In the genomic region with DNA sequence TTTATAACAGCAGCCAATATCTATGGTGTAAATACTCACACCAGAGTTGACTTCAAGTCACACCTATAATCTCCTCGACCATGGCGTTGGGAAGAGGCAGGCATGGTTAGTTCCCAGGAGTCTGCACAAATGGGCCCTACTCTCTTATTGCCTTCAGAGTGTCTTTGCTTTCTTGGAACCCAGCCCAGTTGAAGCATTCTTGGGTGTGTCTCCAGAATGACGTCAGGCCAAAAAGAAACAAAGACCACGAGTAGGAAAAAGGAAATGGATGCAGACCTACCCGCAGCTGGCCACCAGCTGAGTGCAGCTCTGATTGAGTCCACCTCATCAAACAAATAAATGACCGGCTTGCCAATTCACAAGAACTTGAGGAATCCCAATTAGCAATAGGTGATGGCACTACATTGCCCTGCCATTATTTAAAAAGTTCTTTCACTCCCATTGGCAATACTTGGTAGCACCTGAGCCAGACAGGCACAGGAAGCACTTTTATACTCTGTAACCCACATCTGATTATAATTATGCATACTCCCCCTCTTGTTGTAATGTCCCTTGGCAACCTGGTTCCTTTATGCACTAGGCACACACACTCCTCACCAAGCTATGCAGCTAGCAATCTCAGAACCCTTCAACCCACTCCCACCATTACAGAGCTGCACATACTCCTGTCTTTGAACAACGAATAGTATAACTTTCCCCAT, we compare ENCODE assay signal across 9 mouse cellular contexts. TPM values are rescaled to one million over a fixed set of nuclear protein-coding genes. Genes with fewer than 3 reads are reported as not detected.
DNase-seq lines count a peak whose midpoint lies in the region; ATAC-seq lines count a peak whose summit lies in the region.
"Had no signal": no experiment of that assay in that cellular context is flagged by ENCODE, and none has a peak within 500 bp of the region (broad histone marks: within the 10 kb centered on the region; RNA-seq: fewer than 3 reads in every experiment).

No protein-coding gene starts in this region.

- peak; percentile 30 for DNase-seq in forebrain, embryonic 14.5 days (ENCODE audit: low spot score)
- DNase-seq in forebrain, embryonic 10.5 days (ENCODE audit: extremely low spot score, low spot score) = no peak
- peak; percentile 38 for DNase-seq in kidney, postnatal 10 days
- no peak for DNase-seq in cerebellum, postnatal 36 days
- DNase-seq in embryo, embryonic 10 days (ENCODE audit: low spot score) = no peak
- DNase-seq in left cerebral cortex, adult 8-10 months (ENCODE audit: low spot score in 2 of 2) = no peak
- DNase-seq: liver, postnatal 0 days had no signal

- H3K4me3 ChIP-seq in forebrain, embryonic 14.5 days (ENCODE audit: low read depth, low read length) = no peak overlapping the region
- no peak overlapping the region for H3K4me3 ChIP-seq in forebrain, embryonic 10.5 days

- H3K9me3 ChIP-seq in forebrain, embryonic 14.5 days (replicated peaks; ENCODE audit: control insufficient read depth, low read length) = no peaks in the 10 kb centered on the region
- no peaks in the 10 kb centered on the region for H3K9me3 ChIP-seq in forebrain, embryonic 10.5 days

- H3K27me3 ChIP-seq in forebrain, embryonic 14.5 days (replicated peaks; ENCODE audit: control insufficient read depth, insufficient read depth, low read length) = no peaks in the 10 kb centered on the region
- H3K27me3 ChIP-seq in forebrain, embryonic 10.5 days (ENCODE audit: poor library complexity, severe bottlenecking) = no peaks in the 10 kb centered on the region

- no peaks in the 10 kb centered on the region for H3K4me1 ChIP-seq in forebrain, embryonic 14.5 days (ENCODE audit: control insufficient read depth, insufficient read depth, low read length)
- no peaks in the 10 kb centered on the region for H3K4me1 ChIP-seq in forebrain, embryonic 10.5 days

- no peak overlapping the region for H3K9ac ChIP-seq in forebrain, embryonic 14.5 days (ENCODE audit: low read length)
- H3K9ac ChIP-seq: liver, postnatal 0 days had no signal

- H3K27ac ChIP-seq in forebrain, embryonic 14.5 days (ENCODE audit: low read depth, low read length) = no peak overlapping the region
- no peak overlapping the region for H3K27ac ChIP-seq in forebrain, embryonic 10.5 days

- WGBS in forebrain, embryonic 14.5 days = 46% methylated on average over 7 of the region's 7 CpGs
- WGBS in forebrain, embryonic 10.5 days = 83% methylated on average over 7 of the region's 7 CpGs

- no peak overlapping the region for H3K4me2 ChIP-seq in forebrain, embryonic 14.5 days (ENCODE audit: low read length)

- no peaks in the 10 kb centered on the region for H3K36me3 ChIP-seq in forebrain, embryonic 14.5 days (ENCODE audit: control insufficient read depth, insufficient read depth, low read length)
- H3K36me3 ChIP-seq in forebrain, embryonic 10.5 days (replicated peaks) = no peaks in the 10 kb centered on the region

- no peak for ATAC-seq in forebrain, embryonic 14.5 days
- peak; percentile 61 for ATAC-seq in granulocyte monocyte progenitor cell, adult 5-6 weeks (replicated peaks; ENCODE audit: poor library complexity, severe bottlenecking)
- ATAC-seq in monocyte, adult 5-6 weeks (replicated peaks; ENCODE audit: insufficient number of reproducible peaks, low FRiP score, low TSS enrichment, poor library complexity, severe bottlenecking) = peak; percentile 56; the same call in 1 of the 2 replicates
- ATAC-seq: liver, postnatal 0 days had no signal

RNA-seq across cellular contexts. Expression of a gene that starts 34.3 kb away (rescaled TPM):
- polyA plus RNA-seq in forebrain, embryonic 14.5 days (2014; fragmentation: Nextera tagmentation; extraction: Ambion mirVana) = 28.9 and 31.0 TPM in 2 replicates
- 18.1 and 20.4 TPM in 2 replicates for polyA plus RNA-seq in forebrain, embryonic 10.5 days (2016; fragmentation: Nextera tagmentation; extraction: Ambion mirVana)
- 7.8 and 17.7 TPM in 2 replicates for total RNA-seq in granulocyte monocyte progenitor cell, adult 5-6 weeks (2014; fragmentation: Nextera tagmentation)
- total RNA-seq in granulocyte monocyte progenitor cell, adult 5-6 weeks (2017) = 7.4 and 9.4 TPM in 2 replicates
- 6.9 to 12.6 TPM (median 9.0 TPM) in 3 replicates for total RNA-seq in monocyte, adult 5-6 weeks (2017)
- 10 to 100 TPM; 18.8 to 22.1 (median 21.0) TPM for total RNA-seq in left cerebral cortex, adult 8-10 months (2022)

Comparison
In these comparisons a context has a peak if more than half of its experiments do, and no peak if none do; other contexts are left out.
1. DNase-seq: peak in forebrain, embryonic 14.5 days (single experiment) and kidney, postnatal 10 days (single experiment); none in forebrain, embryonic 10.5 days (single experiment), cerebellum, postnatal 36 days (0 of 2), embryo, embryonic 10 days (single experiment) and left cerebral cortex, adult 8-10 months (0 of 2).